Mouse (Mus musculus) ES-E14 (cell line): ENCODE results near the gene Zfp810.

Source experiments
- CHD2 ChIP-seq: IDR thresholded peaks from 2 replicates; pipeline ENCODE4 v1.6.1; 2014; ENCODE audit warnings: mild to moderate bottlenecking, low read depth, low read length, inconsistent platforms
- HCFC1 ChIP-seq: IDR thresholded peaks from 2 replicates; pipeline ENCODE4 v1.6.1; 2012; ENCODE audit warnings: low read length, inconsistent platforms, borderline replicate concordance; ENCODE audit not compliant: insufficient read depth
- ZC3H11A ChIP-seq: IDR thresholded peaks from 2 replicates; pipeline ENCODE4 v1.6.1; 2012; ENCODE audit warnings: low read depth, mild to moderate bottlenecking, inconsistent platforms, low read length, borderline replicate concordance

GRCm38 (mm10) chr9:22229386-22230026, 77.9 kb downstream of the Zfp810 start:
- TF ChIP-seq CHD2 (no peak), HCFC1 (no peak), ZC3H11A (no peak)
